Comparison of ENCODE assay signal across 23 mouse cellular contexts in the genomic region with DNA sequence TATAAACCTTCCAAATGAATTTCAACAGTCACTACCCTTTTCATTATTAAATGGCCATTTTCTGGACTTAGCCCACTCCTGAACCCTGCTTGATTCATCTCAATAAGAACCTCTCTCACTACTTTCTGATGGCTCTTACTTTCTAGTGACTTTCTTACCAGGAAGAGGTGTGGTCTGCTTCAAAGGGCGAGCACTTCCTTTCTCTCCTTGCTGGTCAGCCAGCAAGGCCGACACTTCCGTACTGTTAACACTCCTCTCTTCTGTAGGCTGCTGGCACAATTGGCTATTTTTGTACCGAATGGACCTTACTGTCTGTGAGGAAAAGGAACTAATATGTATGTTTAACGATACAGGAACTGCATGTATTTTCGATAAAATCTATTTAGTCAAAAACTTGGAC.
A peak's percentile ranks its signal among the peaks of the same experiment; 100 is the strongest.
DNase-seq lines count a peak whose midpoint lies in the region; ATAC-seq lines count a peak whose summit lies in the region.
"Had no signal": no experiment of that assay in that cellular context is flagged by ENCODE, and none has a peak within 500 bp of the region (broad histone marks: within the 10 kb centered on the region; RNA-seq: fewer than 3 reads in every experiment).

No protein-coding gene starts in this region.

- no peak for DNase-seq in heart, embryonic 10.5 days (ENCODE audit: low spot score)
- DNase-seq in lung, postnatal 4 days: no peak
- DNase-seq in testis, postnatal 10 days (ENCODE audit: low spot score): no peak
- no peak for DNase-seq in cerebellum, adult 9-11 months
- DNase-seq: adrenal gland, adult 8-10 months; cerebellum, adult 9-10 months; gastrocnemius, postnatal 25 days; kidney, postnatal 14 days; layer of hippocampus, postnatal 36 days; right cerebral cortex, postnatal 25 days; thymus, adult 2 months had no signal

- H3K4me3 ChIP-seq in heart, embryonic 13.5 days: no peak overlapping the region
- no peak overlapping the region for H3K4me3 ChIP-seq in heart, embryonic 10.5 days
- no peak overlapping the region for H3K4me3 ChIP-seq in lung, embryonic 16.5 days (ENCODE audit: low read length)
- H3K4me3 ChIP-seq: embryonic facial prominence, embryonic 13.5 days; layer of hippocampus, adult 2 months; limb, embryonic 13.5 days; midbrain, embryonic 15.5 days had no signal

- no peaks in the 10 kb centered on the region for H3K27me3 ChIP-seq in heart, embryonic 13.5 days (replicated peaks)
- H3K27me3 ChIP-seq in heart, embryonic 10.5 days (ENCODE audit: insufficient read depth, poor library complexity, severe bottlenecking): no peaks in the 10 kb centered on the region
- H3K27me3 ChIP-seq in lung, embryonic 16.5 days (ENCODE audit: control insufficient read depth, insufficient read depth, low read depth, low read length): no peaks in the 10 kb centered on the region
- H3K27me3 ChIP-seq: embryonic facial prominence, embryonic 13.5 days; limb, embryonic 13.5 days; midbrain, embryonic 15.5 days had no signal

- WGBS in heart, embryonic 13.5 days: 44% methylated on average over 6 of the region's 6 CpGs
- 44% methylated on average over 6 of the region's 6 CpGs for WGBS in heart, embryonic 10.5 days
- 56% methylated on average over 6 of the region's 6 CpGs for WGBS in lung, embryonic 16.5 days

- no peak overlapping the region for H3K4me2 ChIP-seq in heart, embryonic 13.5 days
- no peak overlapping the region for H3K4me2 ChIP-seq in lung, embryonic 16.5 days (ENCODE audit: low read depth, low read length)
- H3K4me2 ChIP-seq: embryonic facial prominence, embryonic 13.5 days; hindbrain, embryonic 14.5 days; limb, embryonic 13.5 days; midbrain, embryonic 15.5 days had no signal

- ATAC-seq in heart, embryonic 13.5 days (ENCODE audit: extremely low read depth, insufficient number of reproducible peaks, low FRiP score, low TSS enrichment): no peak
- no peak for ATAC-seq in lung, embryonic 16.5 days (ENCODE audit: low read depth)
- ATAC-seq in hematopoietic stem cell, adult 5-6 weeks (replicated peaks in 1 of 2; ENCODE audit: insufficient read depth in 1 of 2, low FRiP score in 2 of 2, low TSS enrichment in 1 of 2, low read depth in 1 of 2, poor library complexity in 2 of 2, severe bottlenecking in 2 of 2): peak; percentile 32 to 46; a peak in 2 of 4 replicates
- ATAC-seq: forebrain, embryonic 14.5 days; intestine, postnatal 0 days; midbrain, embryonic 15.5 days; Patski had no signal

- no peak overlapping the region for H3K9ac ChIP-seq in heart, embryonic 13.5 days
- no peak overlapping the region for H3K9ac ChIP-seq in lung, embryonic 16.5 days (ENCODE audit: low read length)
- H3K9ac ChIP-seq: embryonic facial prominence, embryonic 13.5 days; hindbrain, embryonic 14.5 days; limb, embryonic 13.5 days; liver, embryonic 14.5 days; midbrain, embryonic 15.5 days had no signal

- no peaks in the 10 kb centered on the region for H3K36me3 ChIP-seq in heart, embryonic 13.5 days
- no peaks in the 10 kb centered on the region for H3K36me3 ChIP-seq in heart, embryonic 10.5 days
- no peaks in the 10 kb centered on the region for H3K36me3 ChIP-seq in lung, embryonic 16.5 days (ENCODE audit: control insufficient read depth, insufficient read depth, low read length)
- H3K36me3 ChIP-seq: embryonic facial prominence, embryonic 13.5 days; limb, embryonic 13.5 days; midbrain, embryonic 15.5 days had no signal

- H3K9me3 ChIP-seq in heart, embryonic 13.5 days: no peaks in the 10 kb centered on the region
- H3K9me3 ChIP-seq in heart, embryonic 10.5 days: no peaks in the 10 kb centered on the region
- H3K9me3 ChIP-seq in lung, embryonic 16.5 days (ENCODE audit: control insufficient read depth, low read length): no peaks in the 10 kb centered on the region
- H3K9me3 ChIP-seq: embryonic facial prominence, embryonic 13.5 days; limb, embryonic 13.5 days; midbrain, embryonic 15.5 days had no signal

- H3K27ac ChIP-seq in heart, embryonic 13.5 days (replicated peaks): peak overlapping the region; percentile 28; the same call in 1 of the 2 replicates
- no peak overlapping the region for H3K27ac ChIP-seq in heart, embryonic 10.5 days
- H3K27ac ChIP-seq in lung, embryonic 16.5 days (ENCODE audit: low read length): peak overlapping the region; percentile 61
- H3K27ac ChIP-seq: embryonic facial prominence, embryonic 13.5 days; hindbrain, embryonic 14.5 days; layer of hippocampus, adult 2 months; limb, embryonic 13.5 days; liver, embryonic 14.5 days; midbrain, embryonic 15.5 days had no signal

- no peaks in the 10 kb centered on the region; the same call in 1 of the 2 replicates for H3K4me1 ChIP-seq in heart, embryonic 13.5 days
- no peaks in the 10 kb centered on the region for H3K4me1 ChIP-seq in heart, embryonic 10.5 days
- no peaks in the 10 kb centered on the region for H3K4me1 ChIP-seq in lung, embryonic 16.5 days (replicated peaks; ENCODE audit: control insufficient read depth, insufficient read depth, low read length)
- H3K4me1 ChIP-seq: embryonic facial prominence, embryonic 13.5 days; limb, embryonic 13.5 days; midbrain, embryonic 15.5 days had no signal

Comparison
In these comparisons a context has a peak if more than half of its experiments do, and no peak if none do; other contexts are left out.
1. ATAC-seq: peak in hematopoietic stem cell, adult 5-6 weeks (2 of 2); none in heart, embryonic 13.5 days (single experiment) and lung, embryonic 16.5 days (single experiment).